In genomic region chr1:59286316-59286850, GRCm38 (mm10) we compare ENCODE assay signal across 15 mouse cellular contexts. TPM values are rescaled to one million over a fixed set of nuclear protein-coding genes. Genes with fewer than 3 reads are reported as not detected.
DNase-seq lines count a peak whose midpoint lies in the region; TF ChIP-seq lines count a peak whose summit lies in the region.
"Had no signal": no experiment of that assay in that cellular context is flagged by ENCODE, and none has a peak within 500 bp of the region (broad histone marks: within the 10 kb centered on the region; RNA-seq: fewer than 3 reads in every experiment).

No protein-coding gene starts in this region.

- in situ Hi-C loops in ES-E14 (cut with MboI; ENCODE audit: low sequenced_read_pairs in 2 of 2, unreplicated experiment in 2 of 2), result no loop called here

- no peaks in the 10 kb centered on the region for H3K9me3 ChIP-seq in ES-E14 (ENCODE audit: control insufficient read depth, insufficient read depth, low read depth, low read length)
- H3K9me3 ChIP-seq: embryonic facial prominence, embryonic 12.5 days; heart, embryonic 15.5 days; limb, embryonic 12.5 days; midbrain, embryonic 10.5 days; neural tube, embryonic 13.5 days had no signal

- TF ChIP-seq CTCF in lung, adult 2 months (IDR thresholded peaks at IDR 0.05; ENCODE audit: insufficient read depth, low read length), result peak; percentile 30
- TF ChIP-seq CTCF in bone marrow, adult 2 months (IDR thresholded peaks at IDR 0.05; ENCODE audit: control insufficient read depth, insufficient read depth, low read length), result peak; percentile 30; the same call in 1 of the 2 replicates

- no peaks in the 10 kb centered on the region for H3K36me3 ChIP-seq in ES-E14 (ENCODE audit: control insufficient read depth, insufficient read depth, low read length, poor library complexity, severe bottlenecking)
- no peaks in the 10 kb centered on the region for H3K36me3 ChIP-seq in splenic B cell, adult 2 months (ENCODE audit: control insufficient read depth, insufficient read depth, low read length, poor library complexity, severe bottlenecking)
- H3K36me3 ChIP-seq: embryonic facial prominence, embryonic 12.5 days; heart, embryonic 15.5 days; limb, embryonic 12.5 days; midbrain, embryonic 10.5 days; neural tube, embryonic 13.5 days had no signal

- no peak overlapping the region for H3K4me3 ChIP-seq in lung, adult 2 months (replicated peaks; ENCODE audit: extremely low read depth, low read depth, low read length)
- no peak overlapping the region for H3K4me3 ChIP-seq in ES-E14 (ENCODE audit: insufficient read depth in 1 of 2, low read depth in 1 of 2, low read length in 2 of 2, poor library complexity in 1 of 2, severe bottlenecking in 1 of 2)
- H3K4me3 ChIP-seq in bone marrow, adult 2 months (replicated peaks; ENCODE audit: control insufficient read depth, low read depth, low read length), result no peak overlapping the region
- H3K4me3 ChIP-seq: embryonic facial prominence, embryonic 12.5 days; heart, embryonic 15.5 days; limb, embryonic 12.5 days; midbrain, embryonic 10.5 days; neural tube, embryonic 13.5 days had no signal

- H3K4me1 ChIP-seq in lung, adult 2 months (ENCODE audit: control insufficient read depth, insufficient read depth, low read length), result no peaks in the 10 kb centered on the region
- H3K4me1 ChIP-seq in ES-E14 (ENCODE audit: control insufficient read depth in 2 of 2, insufficient read depth in 2 of 2, low read length in 2 of 2, poor library complexity in 1 of 2), result no peaks in the 10 kb centered on the region
- no peaks in the 10 kb centered on the region for H3K4me1 ChIP-seq in bone marrow, adult 2 months (ENCODE audit: control insufficient read depth, insufficient read depth, low read length)
- H3K4me1 ChIP-seq: heart, embryonic 15.5 days; midbrain, embryonic 10.5 days; neural tube, embryonic 13.5 days had no signal

- H3K27me3 ChIP-seq in splenic B cell, adult 2 months (ENCODE audit: control insufficient read depth, insufficient read depth, low read length, poor library complexity, severe bottlenecking), result no peaks in the 10 kb centered on the region; the same call in 1 of the 2 replicates
- H3K27me3 ChIP-seq: embryonic facial prominence, embryonic 12.5 days; heart, embryonic 15.5 days; limb, embryonic 12.5 days; neural tube, embryonic 13.5 days had no signal

- H3K9ac ChIP-seq in ES-E14 (ENCODE audit: insufficient read depth, low read depth, low read length, poor library complexity, severe bottlenecking), result no peak overlapping the region
- H3K9ac ChIP-seq: embryonic facial prominence, embryonic 12.5 days; heart, embryonic 15.5 days; limb, embryonic 12.5 days; neural tube, embryonic 13.5 days had no signal

- 78% methylated on average over 13 of the region's 13 CpGs for WGBS in lung, adult 2 months
- 59% methylated on average over 13 of the region's 13 CpGs for WGBS in bone marrow, adult 2 months

- H3K27ac ChIP-seq in ES-E14 (ENCODE audit: insufficient read depth, low read depth, low read length, poor library complexity, severe bottlenecking), result no peak overlapping the region
- no peak overlapping the region for H3K27ac ChIP-seq in bone marrow, adult 2 months (ENCODE audit: control insufficient read depth, insufficient read depth, low read depth, low read length, poor library complexity)
- H3K27ac ChIP-seq: heart, embryonic 15.5 days; limb, embryonic 12.5 days; midbrain, embryonic 10.5 days; neural tube, embryonic 13.5 days had no signal

- no peak for TF ChIP-seq POLR2A in lung, adult 2 months (IDR thresholded peaks at IDR 0.05; ENCODE audit: borderline replicate concordance, extremely low read depth, low read depth, low read length)
- no peak for TF ChIP-seq POLR2A in bone marrow, adult 2 months (IDR thresholded peaks at IDR 0.05; ENCODE audit: borderline replicate concordance, control insufficient read depth, low read depth, low read length)

- peak; percentile 8 for DNase-seq in lung, adult 2 months
- no peak for DNase-seq in lung, postnatal 4 days
- DNase-seq in ES-E14 (ENCODE audit: low read depth, low spot score), result peak; percentile 38
- DNase-seq in splenic B cell, adult 2 months (ENCODE audit: low read depth, low spot score), result peak; percentile 16
- DNase-seq in cerebellum, adult 8-10 months, result no peak
- DNase-seq in right cerebral cortex, postnatal 36 days (ENCODE audit: low spot score in 2 of 2), result no peak
- no peak for DNase-seq in kidney, adult 11 months
- DNase-seq: cerebellum, adult 11-12 months had no signal

TF ChIP-seq in ES-E14, 5 proteins besides CTCF, POLR2A, EP300 and RAD21:
- TF ChIP-seq HCFC1 (IDR thresholded peaks at IDR 0.05; ENCODE audit: borderline replicate concordance, insufficient read depth, low read length), result no peak
- no peak for TF ChIP-seq ZNF384 (IDR thresholded peaks at IDR 0.05; ENCODE audit: low read depth, low read length)

RNA-seq across cellular contexts. Expression of gene Cdk15, which starts 29.7 kb away (rescaled TPM):
- 0.07 TPM in 1 of 2 replicates, not detected in the other for polyA plus RNA-seq in lung, adult 2 months (2012; rRNA removed)
- 0.32 and 0.58 TPM in 2 replicates for total RNA-seq in ES-E14 (2012; rRNA removed)
- not detected in 2 replicates for polyA plus RNA-seq in bone marrow, adult 2 months (2011; ENCODE audit: insufficient read depth, insufficient read length, low replicate concordance, missing spikeins)
- polyA plus RNA-seq: inflammation-experienced regulatory T-cells, adult 6 months; limb, embryonic 12.5 days had no signal

RNA-seq across cellular contexts. Expression of gene Als2, which starts 49.4 kb away (rescaled TPM):
- polyA plus RNA-seq in lung, adult 2 months (2012; rRNA removed), result 4.4 and 5.4 TPM in 2 replicates
- 18.4 and 23.2 TPM in 2 replicates for total RNA-seq in ES-E14 (2012; rRNA removed)
- polyA plus RNA-seq in bone marrow, adult 2 months (2011; ENCODE audit: insufficient read depth, insufficient read length, low replicate concordance, missing spikeins), result 2.1 and 8.0 TPM in 2 replicates

Comparison
In these comparisons a context has a peak if more than half of its experiments do, and no peak if none do; other contexts are left out.
1. DNase-seq: peak in lung, adult 2 months (single experiment), ES-E14 (single experiment) and splenic B cell, adult 2 months (single experiment); none in lung, postnatal 4 days (0 of 2), cerebellum, adult 8-10 months (single experiment), right cerebral cortex, postnatal 36 days (0 of 2) and kidney, adult 11 months (single experiment).